Comparison of ENCODE assay signal across 25 mouse cellular contexts in genomic region chr3:54668141-54668540, GRCm38 (mm10). TPM values are rescaled to one million over a fixed set of nuclear protein-coding genes. Genes with fewer than 3 reads are reported as not detected.
"Had no signal": no experiment of that assay in that cellular context is flagged by ENCODE, and none has a peak within 500 bp of the region (broad histone marks: within the 10 kb centered on the region; RNA-seq: fewer than 3 reads in every experiment).

No protein-coding gene starts in this region.

- DNase-seq: liver, postnatal 0 days; lung, adult 2 months; lung, postnatal 14 days; lung, postnatal 36 days; midbrain, embryonic 14.5 days; retina, postnatal 1 day; right cerebral cortex, adult 18-20 months; right cerebral cortex, postnatal 25 days; right cerebral cortex, postnatal 4 days; spleen, adult 18-20 months; thymus, adult 18-20 months; thymus, postnatal 14 days; thymus, postnatal 36 days had no signal

- H3K9ac ChIP-seq: liver, postnatal 0 days; lung, embryonic 15.5 days; midbrain, embryonic 12.5 days; neural tube, embryonic 13.5 days; neural tube, embryonic 15.5 days had no signal

- H3K4me1 ChIP-seq: midbrain, embryonic 10.5 days; midbrain, embryonic 12.5 days; neural tube, embryonic 13.5 days; neural tube, embryonic 15.5 days had no signal

- H3K27me3 ChIP-seq: lung, embryonic 15.5 days; megakaryocyte, embryonic 14.5 days; midbrain, embryonic 12.5 days; neural tube, embryonic 13.5 days; neural tube, embryonic 15.5 days had no signal

- H3K27ac ChIP-seq: lung, embryonic 15.5 days; macrophage; midbrain, embryonic 10.5 days; midbrain, embryonic 12.5 days; neural tube, embryonic 13.5 days; neural tube, embryonic 15.5 days had no signal

- H3K4me3 ChIP-seq: lung, embryonic 15.5 days; megakaryocyte, embryonic 14.5 days; midbrain, embryonic 10.5 days; midbrain, embryonic 12.5 days; myocyte; neural tube, embryonic 13.5 days; neural tube, embryonic 15.5 days had no signal

- H3K9me3 ChIP-seq: lung, embryonic 15.5 days; megakaryocyte, embryonic 14.5 days; midbrain, embryonic 10.5 days; midbrain, embryonic 12.5 days; neural tube, embryonic 13.5 days; neural tube, embryonic 15.5 days had no signal

- ATAC-seq: liver, postnatal 0 days; lung, postnatal 0 days; midbrain, embryonic 16.5 days had no signal

- H3K4me2 ChIP-seq: lung, embryonic 15.5 days; midbrain, embryonic 12.5 days; neural tube, embryonic 13.5 days; neural tube, embryonic 15.5 days had no signal

- H3K36me3 ChIP-seq: lung, embryonic 15.5 days; midbrain, embryonic 10.5 days; midbrain, embryonic 12.5 days; neural tube, embryonic 13.5 days; neural tube, embryonic 15.5 days had no signal

RNA-seq across cellular contexts. Expression of gene Gm21958, which starts 46.0 kb away (rescaled TPM):
- total RNA-seq: megakaryocyte progenitor cell, adult 5-6 weeks had no signal
- polyA plus RNA-seq: liver, postnatal 0 days; lung, adult 2 months; lung, postnatal 0 days; macrophage; myocyte; small intestine, adult 2 months had no signal
